Mouse (Mus musculus) embryonic facial prominence, embryonic 12.5 days (tissue): ENCODE results near the gene Wipi1. TPM values are rescaled to one million over a fixed set of nuclear protein-coding genes. Genes with fewer than 3 reads are reported as not detected.
A peak's percentile ranks its signal among the peaks of the same experiment; 100 is the strongest.

Source experiments
- ATAC-seq: fragments of 200-750 bp; cut with Nextera tagmentation; 2 replicates; pipeline ENCODE4 v1.8.0; 2017; ENCODE audit not compliant: insufficient number of reproducible peaks, insufficient read depth, low FRiP score, low TSS enrichment
- H3K27ac ChIP-seq: fragments of 300-500 bp; sonication (generic); 2 replicates; pipeline ENCODE4 v1.5.1; 2016; ENCODE audit warnings: mild to moderate bottlenecking
- H3K27me3 ChIP-seq: fragments of 300-500 bp; sonication (generic); 2 replicates; pipeline ENCODE4 v1.6.1; 2016; ENCODE audit warnings: mild to moderate bottlenecking, moderate library complexity
- H3K36me3 ChIP-seq: fragments of 300-500 bp; sonication (generic); 2 replicates; pipeline ENCODE4 v1.6.1; 2016; ENCODE audit warnings: mild to moderate bottlenecking
- H3K4me1 ChIP-seq: fragments of 300-500 bp; sonication (generic); 2 replicates; pipeline ENCODE4 v1.6.1; 2016
- H3K4me2 ChIP-seq: fragments of 300-500 bp; sonication (generic); replicated peaks from 2 replicates; pipeline ENCODE4 v1.6.1; 2016; ENCODE audit warnings: mild to moderate bottlenecking, moderate library complexity
- H3K4me3 ChIP-seq: fragments of 300-500 bp; sonication (generic); 2 replicates; pipeline ENCODE4 v1.5.1; 2016; ENCODE audit warnings: mild to moderate bottlenecking
- H3K9ac ChIP-seq: fragments of 300-500 bp; sonication (generic); 2 replicates; pipeline ENCODE4 v1.6.1; 2016; ENCODE audit warnings: mild to moderate bottlenecking, moderate library complexity
- H3K9me3 ChIP-seq: fragments of 300-500 bp; sonication (generic); 2 replicates; pipeline ENCODE4 v1.6.1; 2016; ENCODE audit warnings: mild to moderate bottlenecking, moderate library complexity
- WGBS: fragments of 180-500 bp; shearing (Covaris S2); methylation state at CpG from one replicate; pipeline ENCODE4 v1.1.7; 2016; 5-methylcytosine and 5-hydroxymethylcytosine counted together
- polyA plus RNA-seq: library from polyadenylated mRNA; unstranded; fragments of >200 nt; fragmentation: Nextera tagmentation; extraction: Ambion mirVana; gene quantifications from 2 replicates; pipeline ENCODE4 v1.2.1, GENCODE M21; 2016

Wipi1 gene
- polyA plus RNA-seq, 1 experiment from 2014 or later, result 43.0 TPM

DNA sequence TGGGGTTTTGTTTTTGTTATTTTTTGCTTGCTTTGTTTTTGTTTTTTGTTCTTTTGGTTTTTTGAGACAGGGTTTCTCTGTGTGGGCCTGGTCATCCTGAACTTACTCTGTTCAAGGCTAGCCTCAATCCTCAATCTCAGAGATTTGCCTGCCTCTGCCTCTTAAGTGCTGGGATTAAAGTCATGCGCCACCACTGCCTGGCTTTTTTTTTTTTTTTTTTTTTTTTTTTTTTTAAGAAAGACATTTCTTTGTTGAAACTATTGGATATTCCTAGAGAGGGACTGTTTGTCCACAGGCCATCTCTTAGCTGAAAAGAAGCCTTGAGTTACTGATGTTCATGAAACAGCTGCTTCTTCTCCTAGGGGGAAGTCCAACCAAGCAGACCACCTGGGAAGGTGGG lies 64.1 kb downstream of the Wipi1 start:
- ATAC-seq, result no peak
- WGBS, result 100% methylated on average over 1 of the region's 1 CpGs
- no peaks in the 10 kb centered on the region for H3K9me3 ChIP-seq

DNA sequence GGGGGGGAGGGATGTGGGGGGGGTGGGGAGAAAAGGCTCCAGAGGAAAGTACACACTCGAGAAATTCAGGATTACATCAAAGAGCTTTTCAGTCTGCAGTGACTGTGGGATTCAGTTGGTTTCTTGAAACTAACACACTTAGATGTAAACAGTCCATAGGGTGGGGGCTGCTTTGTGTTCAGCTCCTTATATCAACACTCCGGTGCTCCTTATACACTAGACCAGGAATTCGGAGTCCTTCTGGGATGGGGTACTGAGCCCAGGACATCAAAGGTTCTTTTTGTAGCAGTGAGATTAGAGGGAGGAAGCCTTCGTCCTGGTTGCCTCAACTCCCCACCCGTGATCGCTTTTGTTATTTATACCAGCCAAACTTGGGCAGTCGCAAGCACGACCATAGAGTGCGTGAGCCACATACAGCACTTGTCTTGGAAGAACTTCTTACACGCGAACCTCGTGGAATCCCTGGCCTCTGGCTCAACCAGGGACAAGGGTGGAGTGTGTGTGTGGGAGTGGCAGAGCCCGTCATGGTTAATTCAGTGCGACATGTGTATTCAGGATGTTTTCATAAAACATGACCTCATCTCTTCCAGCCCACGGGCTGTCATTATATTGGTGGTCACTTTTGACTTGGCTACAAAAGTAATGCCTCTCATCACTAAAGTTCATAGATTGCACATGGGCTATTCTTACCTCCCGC lies 65.3 kb downstream of the Wipi1 start:
- H3K9ac ChIP-seq, result no peak overlapping the region
- no peak overlapping the region for H3K27ac ChIP-seq
- H3K27me3 ChIP-seq, result no peaks in the 10 kb centered on the region
- H3K36me3 ChIP-seq, result no peaks in the 10 kb centered on the region
- no peaks in the 10 kb centered on the region for H3K9me3 ChIP-seq
- no peak overlapping the region for H3K4me2 ChIP-seq
- no peak for ATAC-seq
- no peak overlapping the region for H3K4me3 ChIP-seq
- H3K4me1 ChIP-seq, result peaks cover 16% of the 10 kb centered on the region; the same call in 1 of the 2 replicates
- 61% methylated on average over 16 of the region's 16 CpGs for WGBS

More for the DNA sequence above, 64.1 kb downstream of the Wipi1 start:
- H3K27me3 ChIP-seq, result no peaks in the 10 kb centered on the region
- H3K9ac ChIP-seq, result no peak overlapping the region
- H3K4me3 ChIP-seq, result no peak overlapping the region
- H3K4me2 ChIP-seq, result no peak overlapping the region
- peaks cover 16% of the 10 kb centered on the region; the same call in 1 of the 2 replicates for H3K4me1 ChIP-seq
- H3K36me3 ChIP-seq, result no peaks in the 10 kb centered on the region
- no peak overlapping the region for H3K27ac ChIP-seq

DNA sequence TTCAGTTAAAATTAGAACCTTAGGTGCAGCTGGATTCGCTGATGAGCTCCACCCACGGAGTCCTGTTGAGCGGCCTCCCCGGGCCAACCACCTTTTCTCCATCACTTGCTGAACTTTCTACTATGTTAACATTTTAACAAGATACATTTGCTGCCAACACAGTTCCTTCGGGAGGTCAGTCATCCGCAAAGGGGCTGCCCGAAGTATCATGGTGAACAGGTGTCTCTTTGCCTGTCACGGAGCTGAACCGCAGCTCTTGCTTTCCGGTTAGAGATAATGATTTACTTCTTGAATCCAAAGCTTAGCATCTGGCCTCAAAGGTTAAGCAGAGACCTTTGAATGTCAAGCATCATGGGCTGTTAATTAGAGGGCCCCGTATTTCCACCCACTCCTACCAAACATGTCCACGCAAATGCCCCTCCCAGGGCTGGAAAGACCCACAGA lies 66.0 kb downstream of the Wipi1 start:
- WGBS, result 60% methylated on average over 12 of the region's 12 CpGs
- Histone ChIP-seq H3K27me3 (no peaks in the 10 kb centered on the region), H3K9ac (no peak overlapping the region), H3K4me3 (no peak overlapping the region), H3K4me1 (peaks cover 16% of the 10 kb centered on the region; the same call in 1 of the 2 replicates), H3K27ac (no peak overlapping the region), H3K36me3 (no peaks in the 10 kb centered on the region), H3K4me2 (no peak overlapping the region), H3K9me3 (no peaks in the 10 kb centered on the region)
- no peak for ATAC-seq

DNA sequence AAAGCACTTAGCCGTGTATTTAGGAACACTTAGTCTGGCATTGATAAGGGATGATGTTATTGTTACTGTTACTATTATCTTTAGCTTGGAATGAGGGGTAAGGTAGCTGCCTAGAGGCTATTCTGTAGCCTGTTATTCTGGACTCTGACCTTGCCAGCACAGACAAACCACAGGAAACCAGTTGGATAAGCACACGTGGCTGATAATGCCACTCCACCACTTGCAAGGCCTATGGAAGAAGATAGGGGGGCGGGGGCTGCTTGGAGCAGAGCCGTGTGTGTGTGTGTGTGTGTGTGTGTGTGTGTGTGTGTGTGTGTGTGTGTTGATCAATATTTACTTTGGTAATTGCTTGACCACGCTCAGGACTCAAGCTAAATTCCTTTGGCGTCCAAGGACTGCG lies 66.5 kb downstream of the Wipi1 start:
- H3K27me3 ChIP-seq, result no peaks in the 10 kb centered on the region
- H3K4me2 ChIP-seq, result no peak overlapping the region
- H3K27ac ChIP-seq, result no peak overlapping the region
- WGBS, result 35% methylated on average over 7 of the region's 7 CpGs
- no peak for ATAC-seq
- H3K9me3 ChIP-seq, result no peaks in the 10 kb centered on the region
- H3K9ac ChIP-seq, result no peak overlapping the region
- H3K36me3 ChIP-seq, result no peaks in the 10 kb centered on the region
- no peak overlapping the region for H3K4me3 ChIP-seq
- H3K4me1 ChIP-seq, result peaks cover 16% of the 10 kb centered on the region; the same call in 1 of the 2 replicates

DNA sequence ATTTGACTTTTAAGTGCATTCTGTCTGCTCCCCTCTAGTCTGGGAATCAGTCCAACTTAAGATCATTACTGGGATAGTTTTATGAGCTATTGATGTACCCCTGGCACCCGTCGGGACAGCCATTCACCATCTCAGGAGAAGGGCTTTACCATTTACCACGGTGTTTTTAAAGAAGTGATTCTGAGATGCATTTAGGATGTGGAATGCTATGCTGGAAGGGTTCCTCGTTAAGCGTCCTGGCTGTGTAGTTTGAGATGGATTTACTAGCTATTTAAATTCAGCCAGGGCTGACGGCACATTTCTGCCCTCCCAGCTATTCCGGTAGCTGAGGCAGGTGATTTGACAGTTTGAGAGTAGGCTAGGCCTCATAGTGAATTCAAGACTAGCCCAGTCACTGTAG lies 67.3 kb downstream of the Wipi1 start:
- ATAC-seq, result no peak
- Histone ChIP-seq H3K9ac (no peak overlapping the region), H3K4me1 (peaks cover 18% of the 10 kb centered on the region; the same call in 1 of the 2 replicates), H3K4me3 (no peak overlapping the region), H3K27me3 (no peaks in the 10 kb centered on the region; the same call in 1 of the 2 replicates), H3K4me2 (no peak overlapping the region), H3K9me3 (no peaks in the 10 kb centered on the region), H3K36me3 (no peaks in the 10 kb centered on the region), H3K27ac (no peak overlapping the region)
- 76% methylated on average over 7 of the region's 7 CpGs for WGBS

DNA sequence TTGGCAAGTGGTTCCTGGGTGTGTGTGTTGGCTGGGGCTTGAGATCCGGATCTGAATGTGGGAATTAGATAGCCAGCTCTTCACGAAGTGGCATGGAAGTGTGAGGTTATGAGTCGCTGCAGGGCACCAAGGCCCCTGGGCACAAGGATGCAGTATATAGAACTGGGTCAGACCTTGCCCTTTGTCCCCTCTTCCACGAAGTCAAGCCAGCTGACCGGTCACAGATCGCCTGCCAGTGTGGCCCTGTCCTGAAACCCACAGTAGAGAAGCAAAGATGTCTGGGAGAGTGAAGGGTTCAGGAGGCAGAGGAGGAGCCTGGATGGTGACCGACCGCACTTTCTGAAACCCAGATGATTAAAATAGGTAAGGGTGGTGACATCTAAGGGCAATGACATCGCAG lies 68.3 kb downstream of the Wipi1 start:
- Histone ChIP-seq H3K4me1 (peaks cover 23% of the 10 kb centered on the region; the same call in 1 of the 2 replicates), H3K4me2 (no peak overlapping the region), H3K9me3 (no peaks in the 10 kb centered on the region), H3K9ac (no peak overlapping the region), H3K27ac (no peak overlapping the region), H3K36me3 (no peaks in the 10 kb centered on the region), H3K4me3 (no peak overlapping the region), H3K27me3 (no peaks in the 10 kb centered on the region; the same call in 1 of the 2 replicates)
- no peak for ATAC-seq
- 70% methylated on average over 9 of the region's 9 CpGs for WGBS

DNA sequence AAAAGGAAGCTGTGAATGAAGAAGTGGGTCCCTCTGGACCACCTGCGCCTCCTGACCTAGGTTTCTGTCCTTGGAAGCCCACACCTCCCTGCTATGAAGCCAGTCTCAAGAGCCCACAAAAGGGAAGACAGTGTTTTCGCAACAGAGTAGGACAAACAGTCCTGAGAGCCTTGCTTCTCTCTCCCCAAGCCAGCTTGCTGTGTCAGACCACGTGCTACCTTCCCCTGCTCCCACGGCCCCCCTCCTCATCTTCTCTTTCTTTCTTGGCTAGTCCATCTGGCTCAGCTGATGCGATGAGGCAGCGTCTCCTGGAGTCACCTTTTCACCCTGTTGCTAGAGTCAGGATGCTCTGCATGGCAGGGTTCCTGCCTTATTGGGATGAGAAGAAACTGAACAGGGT lies 72.5 kb downstream of the Wipi1 start:
- 52% methylated on average over 6 of the region's 6 CpGs for WGBS
- H3K27me3 ChIP-seq, result no peaks in the 10 kb centered on the region; the same call in 1 of the 2 replicates
- no peak overlapping the region for H3K27ac ChIP-seq
- H3K4me3 ChIP-seq, result no peak overlapping the region
- H3K4me1 ChIP-seq, result 0 out of 2 replicates have a peak, but pooled peaks cover 10% of the 10 kb centered on the region
- H3K9me3 ChIP-seq, result no peaks in the 10 kb centered on the region
- no peak overlapping the region for H3K9ac ChIP-seq
- 0 out of 2 replicates have a peak, but pooled peaks have one; percentile 41 for ATAC-seq
- H3K36me3 ChIP-seq, result no peaks in the 10 kb centered on the region
- no peak overlapping the region for H3K4me2 ChIP-seq

DNA sequence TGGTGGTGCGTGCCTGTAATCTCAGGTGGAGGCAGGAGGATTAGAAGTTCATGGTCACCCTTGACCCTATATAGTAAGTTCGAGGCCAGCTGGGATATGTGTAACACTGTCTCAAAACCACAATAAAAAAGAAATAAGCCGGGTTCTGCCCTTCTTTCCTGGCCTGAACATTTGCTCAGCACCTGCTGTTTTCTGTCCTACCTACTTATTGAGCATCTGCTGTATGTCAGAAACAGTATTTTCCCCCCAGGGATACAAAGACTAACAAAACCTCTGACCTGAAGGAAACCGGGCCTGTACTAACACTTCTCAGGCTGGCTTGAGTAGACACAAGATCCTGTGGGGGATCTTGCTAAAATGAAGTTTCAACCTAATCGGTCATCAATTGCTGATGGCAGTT lies 74.8 kb downstream of the Wipi1 start:
- Histone ChIP-seq H3K27ac (no peak overlapping the region), H3K4me2 (no peak overlapping the region), H3K4me1 (0 out of 2 replicates have a peak, but pooled peaks cover 10% of the 10 kb centered on the region), H3K4me3 (no peak overlapping the region), H3K9ac (no peak overlapping the region), H3K9me3 (no peaks in the 10 kb centered on the region), H3K27me3 (no peaks in the 10 kb centered on the region; the same call in 1 of the 2 replicates), H3K36me3 (no peaks in the 10 kb centered on the region)
- ATAC-seq, result no peak
- 66% methylated on average over 5 of the region's 5 CpGs for WGBS

DNA sequence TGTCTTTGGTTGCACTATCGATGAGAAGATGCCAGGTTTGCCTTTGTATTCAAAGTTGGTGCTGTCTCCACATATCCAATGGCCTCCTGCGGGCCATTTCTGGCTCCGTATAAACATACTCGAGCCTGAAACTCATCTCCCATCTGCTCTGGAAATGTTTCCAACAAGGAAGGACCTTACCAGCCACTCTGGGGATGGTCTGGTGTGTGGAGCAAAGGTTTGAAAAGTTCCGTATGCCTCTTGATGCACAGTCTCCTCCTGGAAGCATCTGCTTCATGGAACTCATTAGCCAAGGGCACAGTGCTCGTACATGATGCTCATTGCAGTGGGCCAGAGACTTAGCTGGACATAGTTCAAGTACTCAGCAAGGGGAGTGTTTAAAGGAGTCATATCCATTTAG lies 75.8 kb downstream of the Wipi1 start:
- Histone ChIP-seq H3K27me3 (no peaks in the 10 kb centered on the region; the same call in 1 of the 2 replicates), H3K36me3 (no peaks in the 10 kb centered on the region)
- ATAC-seq, result no peak

DNA sequence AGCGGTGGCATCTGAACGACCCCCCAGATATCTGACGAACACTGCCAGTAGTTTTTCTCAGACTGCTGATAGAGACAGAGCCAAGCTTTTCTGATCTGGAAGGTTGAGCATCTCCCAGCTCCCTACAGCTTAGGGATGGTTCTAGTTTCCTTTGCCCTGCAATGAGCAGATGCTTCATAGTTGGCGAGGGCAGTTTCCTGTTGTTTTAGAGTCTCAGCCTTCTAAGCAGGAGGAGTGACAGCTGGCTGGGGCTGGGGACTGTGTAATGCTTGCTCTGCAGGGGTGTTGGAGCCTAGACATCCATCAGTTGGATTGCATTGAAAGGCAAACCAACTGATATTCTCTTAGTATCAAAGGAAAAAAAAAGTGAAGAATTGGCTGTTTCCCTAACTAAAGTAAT lies 81.7 kb downstream of the Wipi1 start:
- Histone ChIP-seq H3K9me3 (0 out of 2 replicates have a peak, but pooled peaks cover 4% of the 10 kb centered on the region), H3K36me3 (no peaks in the 10 kb centered on the region), H3K27ac (no peak overlapping the region), H3K27me3 (no peaks in the 10 kb centered on the region), H3K4me1 (no peaks in the 10 kb centered on the region), H3K9ac (no peak overlapping the region), H3K4me3 (no peak overlapping the region), H3K4me2 (no peak overlapping the region)
- ATAC-seq, result no peak
- WGBS, result 82% methylated on average over 4 of the region's 4 CpGs

More for the DNA sequence above, 75.8 kb downstream of the Wipi1 start:
- Histone ChIP-seq H3K9me3 (no peaks in the 10 kb centered on the region), H3K4me2 (no peak overlapping the region), H3K4me1 (0 out of 2 replicates have a peak, but pooled peaks cover 10% of the 10 kb centered on the region), H3K27ac (no peak overlapping the region), H3K4me3 (no peak overlapping the region), H3K9ac (no peak overlapping the region)
- 91% methylated on average over 6 of the region's 6 CpGs for WGBS

DNA sequence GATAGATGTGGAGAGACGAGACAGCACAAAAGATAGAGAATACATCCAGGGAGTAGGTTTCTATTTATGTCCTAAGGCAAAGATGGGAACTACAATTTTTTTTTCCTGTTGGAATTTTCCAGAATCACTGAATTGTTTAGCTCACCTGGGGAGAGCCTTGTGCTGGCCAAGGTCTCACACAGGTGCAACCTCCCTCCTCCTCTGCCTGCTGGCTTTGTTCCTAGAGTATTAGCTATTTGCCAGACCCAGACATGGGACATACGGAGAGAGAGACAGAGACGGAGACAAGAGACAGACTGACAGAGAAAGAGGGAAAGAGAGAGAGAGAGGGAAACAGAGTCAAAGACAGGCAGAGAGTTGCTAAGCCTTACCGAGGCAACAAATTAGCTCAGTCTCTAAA lies 86.2 kb downstream of the Wipi1 start:
- H3K4me1 ChIP-seq, result no peaks in the 10 kb centered on the region
- no peaks in the 10 kb centered on the region for H3K27me3 ChIP-seq
- H3K9ac ChIP-seq, result no peak overlapping the region
- H3K27ac ChIP-seq, result no peak overlapping the region
- H3K36me3 ChIP-seq, result no peaks in the 10 kb centered on the region
- WGBS, result 95% methylated on average over 4 of the region's 4 CpGs
- no peak overlapping the region for H3K4me3 ChIP-seq
- no peak for ATAC-seq
- H3K9me3 ChIP-seq, result 0 out of 2 replicates have a peak, but pooled peaks cover 6% of the 10 kb centered on the region
- no peak overlapping the region for H3K4me2 ChIP-seq

DNA sequence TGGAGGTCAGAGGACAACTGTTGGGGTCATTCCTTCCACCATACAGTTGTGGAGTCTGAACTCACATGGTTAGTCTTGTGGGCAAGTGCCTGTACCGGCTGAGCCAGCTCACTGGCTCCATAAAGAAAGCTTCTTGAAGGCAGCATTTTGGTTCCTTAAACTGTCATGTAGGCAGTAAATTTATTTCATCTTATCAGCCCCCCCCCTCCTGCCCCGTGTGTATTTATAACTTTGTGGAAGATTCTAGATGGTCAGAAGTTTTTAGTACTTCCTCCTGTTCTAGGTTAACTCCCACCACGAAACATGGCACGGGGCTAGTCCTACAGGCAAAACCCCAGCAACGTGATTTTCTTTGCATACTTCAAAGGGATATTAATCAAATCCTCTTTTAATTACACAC lies 86.9 kb downstream of the Wipi1 start:
- Histone ChIP-seq H3K4me3 (no peak overlapping the region), H3K9ac (no peak overlapping the region), H3K9me3 (0 out of 2 replicates have a peak, but pooled peaks cover 3% of the 10 kb centered on the region), H3K36me3 (no peaks in the 10 kb centered on the region), H3K27me3 (no peaks in the 10 kb centered on the region), H3K27ac (no peak overlapping the region), H3K4me2 (no peak overlapping the region), H3K4me1 (no peaks in the 10 kb centered on the region)
- no peak for ATAC-seq
- 87% methylated on average over 5 of the region's 5 CpGs for WGBS
